Mouse (Mus musculus): ENCODE measurements around the gene Gm9837. TPM values are rescaled to one million over a fixed set of nuclear protein-coding genes. Genes with fewer than 3 reads are reported as not detected.
A peak's percentile ranks its signal among the peaks of the same experiment; 100 is the strongest.
"Not testable (repeated sequence)": the region's sequence is repeated elsewhere in the genome, so short reads cannot be mapped to it uniquely, and the experiment has no call there.

The Gm9837 gene
- total RNA-seq, 2 experiments from 2014 or later = 0.53 TPM; not detected in 1

GRCm38 (mm10) chr11:53456474-53457371 lies 13.6 kb downstream of the Gm9837 start, which contains the start of the genes Gm10447 and Shroom1:
Gm10447 (minus strand) TSS chr11:53457110.
Shroom1 (plus strand) TSS chr11:53457205.
- peak; percentile 27 to 44 for DNase-seq (ENCODE audit: low spot score in 2 of 2)

GRCm38 (mm10) chr11:53453031-53453430 lies 17.2 kb downstream of the Gm9837 start:
- no peak for DNase-seq (ENCODE audit: low spot score in 2 of 2)

- DNase-seq (ENCODE audit: low spot score in 2 of 2) = no peak
Measured at GRCm38 (mm10) chr11:53452396-53452795, 17.9 kb downstream of the Gm9837 start.

DNA sequence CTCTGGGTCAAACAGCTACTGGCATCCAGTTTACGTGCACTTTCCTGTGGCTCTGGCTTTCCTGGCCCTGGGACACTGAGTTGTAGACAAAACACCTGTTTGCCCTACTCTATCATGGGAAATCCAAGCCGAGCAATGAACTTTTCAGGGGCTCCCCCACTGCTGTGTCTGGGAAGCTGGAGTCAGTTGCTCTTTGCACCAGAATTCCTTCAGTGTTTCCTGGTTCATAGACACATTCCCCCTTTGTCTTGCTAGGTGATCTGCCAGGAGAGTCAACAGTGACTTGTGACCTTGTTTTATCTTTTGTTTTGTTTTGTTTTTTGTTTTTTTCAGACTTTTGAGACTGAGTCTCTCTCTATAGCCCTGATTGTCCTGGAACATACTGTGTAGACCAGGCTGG lies 18.9 kb downstream of the Gm9837 start:
- DNase-seq (ENCODE audit: low spot score in 2 of 2) = no peak

DNA sequence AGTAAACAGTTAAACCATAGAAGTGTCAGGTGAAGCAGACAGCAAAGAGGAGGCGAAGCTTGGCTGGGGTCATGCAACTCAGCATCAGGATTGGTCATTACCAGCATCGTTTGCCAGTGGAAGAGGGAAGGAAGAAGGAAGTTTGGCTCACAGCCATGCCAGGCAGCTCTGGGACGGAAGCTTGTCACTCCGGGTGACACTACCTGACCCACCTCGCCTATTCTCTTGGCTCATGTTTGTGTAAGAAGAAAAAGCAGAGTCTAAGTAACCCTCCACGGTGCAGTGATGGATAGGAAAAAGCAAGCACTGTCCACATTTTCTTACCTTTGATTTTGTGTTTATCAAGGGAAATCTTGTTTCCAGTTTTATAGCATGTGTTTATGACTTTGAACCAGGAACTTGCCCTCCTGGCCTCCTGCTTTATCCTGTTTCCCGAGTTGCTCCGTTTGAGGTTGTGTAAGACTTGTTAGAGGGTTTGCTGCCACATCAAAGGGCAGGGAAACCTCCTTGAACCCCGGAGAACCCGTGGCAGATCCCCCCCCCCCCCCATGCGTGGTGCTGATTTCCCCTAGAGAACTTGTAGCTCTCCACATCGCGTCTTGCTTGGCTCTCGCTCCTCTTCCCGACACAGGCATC lies 20.1 kb downstream of the Gm9837 start:
- no peak for DNase-seq (ENCODE audit: low spot score in 2 of 2)

- DNase-seq (ENCODE audit: low spot score in 2 of 2) = no peak
Measured at GRCm38 (mm10) chr11:53448529-53448928, 21.8 kb downstream of the Gm9837 start.

- no peak for DNase-seq (ENCODE audit: low spot score in 2 of 2)
Measured at GRCm38 (mm10) chr11:53447996-53448395, 22.3 kb downstream of the Gm9837 start.

DNA sequence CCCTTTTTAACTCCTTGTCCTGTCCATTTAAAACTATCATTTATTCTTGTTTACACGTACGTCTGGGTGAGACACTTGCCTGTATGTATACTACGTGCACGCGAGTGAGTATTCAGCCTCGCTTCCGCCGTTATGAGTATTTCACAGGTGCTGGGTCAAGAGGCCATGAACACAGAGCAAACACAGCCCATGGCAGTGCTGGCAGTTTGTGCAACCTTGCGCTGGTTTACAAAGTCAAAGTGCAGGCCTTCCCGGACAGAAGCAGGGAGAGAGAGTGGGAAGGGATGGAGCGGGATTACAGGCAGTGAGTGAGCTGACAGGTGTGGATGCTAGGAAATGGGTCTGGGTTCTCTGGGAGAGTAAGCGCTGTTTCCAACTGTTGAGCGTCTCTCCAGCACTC lies 24.1 kb downstream of the Gm9837 start:
- DNase-seq (ENCODE audit: low spot score in 2 of 2) = no peak

- DNase-seq (ENCODE audit: low spot score in 2 of 2) = no peak
Measured at GRCm38 (mm10) chr11:53445562-53445961, 24.7 kb downstream of the Gm9837 start.

DNA sequence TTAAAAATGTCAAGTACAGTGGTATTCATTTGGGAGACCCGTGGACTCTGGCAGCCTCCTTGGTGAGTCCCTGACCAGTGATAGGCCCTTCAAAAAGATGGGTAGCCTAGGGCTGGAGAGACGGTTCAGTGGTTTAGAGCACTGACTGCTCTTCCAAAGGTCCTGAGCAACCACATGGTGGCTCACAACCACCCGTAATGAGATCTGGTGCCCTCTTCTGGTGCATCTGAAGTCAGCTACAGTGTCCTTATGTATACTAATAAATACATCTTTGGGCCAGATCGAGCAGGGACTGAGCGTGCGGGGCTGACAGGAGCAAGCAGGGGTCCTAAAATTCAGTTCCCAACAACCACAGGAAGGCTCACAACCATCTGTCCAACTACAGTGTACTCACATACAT lies 26.4 kb downstream of the Gm9837 start:
- DNase-seq (ENCODE audit: low spot score in 2 of 2) = no peak

DNA sequence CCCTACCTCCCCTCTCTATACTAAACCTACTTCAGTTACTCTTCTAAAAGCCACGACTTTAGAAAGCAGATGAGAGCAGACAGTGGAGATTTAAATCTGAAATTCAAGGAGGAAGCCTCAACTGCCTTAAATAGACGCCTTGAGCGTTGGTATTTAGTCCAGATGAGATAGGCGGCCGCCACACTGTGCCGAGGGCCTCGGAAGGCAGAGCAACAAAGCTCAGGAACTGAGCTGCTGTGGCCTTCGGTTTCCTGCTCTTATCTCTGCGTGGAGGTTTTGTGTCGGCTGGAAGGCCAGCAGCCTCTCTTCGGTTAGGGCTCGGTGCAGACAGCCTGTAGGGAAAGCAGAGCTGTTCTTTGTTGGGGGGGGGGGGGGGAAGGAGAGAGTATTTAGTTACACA lies 28.4 kb downstream of the Gm9837 start:
- no peak for DNase-seq (ENCODE audit: low spot score in 2 of 2)

DNA sequence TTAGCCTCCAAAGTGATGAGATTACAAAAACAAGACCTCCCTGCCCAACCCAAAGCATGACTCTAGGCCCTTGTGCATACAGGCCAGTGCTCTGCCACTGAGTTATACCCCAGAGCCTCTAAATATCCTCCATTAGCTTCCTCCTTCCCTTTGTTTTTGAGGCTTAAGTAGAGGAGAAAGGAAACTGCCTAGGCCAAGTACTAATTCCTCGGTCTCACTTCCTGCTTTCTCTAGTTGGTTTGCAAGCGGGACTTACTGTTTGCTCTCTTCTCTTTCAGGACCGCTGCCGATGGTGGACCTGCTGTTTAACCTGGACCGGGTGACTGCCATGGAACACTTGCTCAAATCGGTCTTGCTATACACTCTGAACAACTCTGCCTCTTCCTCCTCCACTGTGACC lies 33.9 kb downstream of the Gm9837 start:
- DNase-seq (ENCODE audit: low spot score in 2 of 2) = no peak

DNA sequence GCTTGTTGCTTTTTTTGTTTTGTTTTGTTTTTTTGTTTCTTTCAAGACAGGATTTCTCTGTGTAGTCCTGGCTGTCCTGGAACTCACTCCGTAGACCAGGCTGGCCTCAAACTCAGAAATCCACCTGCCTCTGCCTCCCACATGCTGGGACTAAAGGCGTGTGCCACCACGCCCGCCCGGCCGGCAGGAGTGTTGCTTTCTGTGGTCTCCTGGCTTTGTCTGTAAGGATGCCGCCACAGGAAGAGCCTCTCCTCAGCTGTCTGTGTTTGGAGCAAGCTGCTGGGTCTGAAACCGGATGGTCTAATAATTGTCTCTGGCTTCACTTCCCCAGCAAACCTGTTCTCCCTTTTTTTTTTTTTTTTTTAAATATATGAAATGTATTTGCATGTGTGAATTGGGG lies 34.8 kb downstream of the Gm9837 start:
- DNase-seq (ENCODE audit: low spot score in 2 of 2) = no peak

- DNase-seq (ENCODE audit: low spot score in 2 of 2) = no peak
Measured at GRCm38 (mm10) chr11:53433057-53433456, 37.2 kb downstream of the Gm9837 start.

GRCm38 (mm10) chr11:53431347-53432056 lies 38.8 kb downstream of the Gm9837 start:
- DNase-seq (ENCODE audit: low spot score in 2 of 2) = no peak

- DNase-seq (ENCODE audit: low spot score in 2 of 2) = peak; percentile 98 to 99
Measured at GRCm38 (mm10) chr11:53430670-53431346, 39.5 kb downstream of the Gm9837 start, which contains the start of the genes Uqcrq and Gdf9. Uqcrq (minus strand) TSS chr11:53430831. Gdf9 (plus strand) TSS chr11:53431023.

- no peak for DNase-seq (ENCODE audit: low spot score in 2 of 2)
Measured at GRCm38 (mm10) chr11:53430300-53430669, 40.0 kb downstream of the Gm9837 start.

GRCm38 (mm10) chr11:53429182-53429581 lies 41.1 kb downstream of the Gm9837 start:
- DNase-seq (ENCODE audit: low spot score in 2 of 2) = no peak

- no peak for DNase-seq (ENCODE audit: low spot score in 2 of 2)
Measured at GRCm38 (mm10) chr11:53428716-53429057, 41.6 kb downstream of the Gm9837 start.

- DNase-seq (ENCODE audit: low spot score in 2 of 2) = no peak
Measured at GRCm38 (mm10) chr11:53427993-53428715, 42.1 kb downstream of the Gm9837 start.

GRCm38 (mm10) chr11:53426914-53427313 lies 43.4 kb downstream of the Gm9837 start:
- not testable (repeated sequence) for DNase-seq (ENCODE audit: low spot score in 2 of 2)

Measured in layer of hippocampus, postnatal 10 days (tissue).